Mouse (Mus musculus) embryo, embryonic 10 days (tissue): ENCODE measurements around the gene Mrpl51.

Source experiments
- DNase-seq: peaks from one replicate; pipeline ENCODE4 v3.0.0-alpha.2; 2015; ENCODE audit warnings: low spot score

Mrpl51 gene

GRCm38 (mm10) chr6:125232516-125232915, 40.9 kb downstream of the Mrpl51 start:
- DNase-seq = no peak

GRCm38 (mm10) chr6:125233816-125234519, 42.4 kb downstream of the Mrpl51 start:
- DNase-seq = no peak

- no peak for DNase-seq
Measured at GRCm38 (mm10) chr6:125234520-125234828, 42.9 kb downstream of the Mrpl51 start.

- no peak for DNase-seq
Measured at GRCm38 (mm10) chr6:125236341-125236740, 44.7 kb downstream of the Mrpl51 start.

GRCm38 (mm10) chr6:125236782-125237181, 45.2 kb downstream of the Mrpl51 start, which contains the start of gene Cd27:
TSS of gene Cd27 (minus strand) at chr6:125237010.
- DNase-seq = no peak

GRCm38 (mm10) chr6:125237421-125237820, 45.8 kb downstream of the Mrpl51 start:
- DNase-seq = no peak

GRCm38 (mm10) chr6:125238396-125238795, 46.8 kb downstream of the Mrpl51 start:
- DNase-seq = no peak

GRCm38 (mm10) chr6:125239547-125239946, 47.9 kb downstream of the Mrpl51 start:
- DNase-seq = no peak

- DNase-seq = no peak
Measured at GRCm38 (mm10) chr6:125240617-125241016, 49.0 kb downstream of the Mrpl51 start.

- no peak for DNase-seq
Measured at GRCm38 (mm10) chr6:125241566-125241965, 50.0 kb downstream of the Mrpl51 start.

- no peak for DNase-seq
Measured at GRCm38 (mm10) chr6:125244551-125244950, 53.0 kb downstream of the Mrpl51 start.
